Mouse (Mus musculus) bone marrow macrophage, adult 2 months (primary cell): ENCODE measurements around the gene Mul1.

Experiments
- CTCF ChIP-seq: IDR thresholded peaks from 2 replicates; pipeline ENCODE4 v1.5.1; 2012; ENCODE audit warnings: low read depth, mild to moderate bottlenecking, low read length, moderate library complexity
- POLR2A ChIP-seq: IDR thresholded peaks from 2 replicates; pipeline ENCODE4 v1.6.1; 2012; ENCODE audit warnings: mild to moderate bottlenecking, low read depth, low read length, borderline replicate concordance

DNA sequence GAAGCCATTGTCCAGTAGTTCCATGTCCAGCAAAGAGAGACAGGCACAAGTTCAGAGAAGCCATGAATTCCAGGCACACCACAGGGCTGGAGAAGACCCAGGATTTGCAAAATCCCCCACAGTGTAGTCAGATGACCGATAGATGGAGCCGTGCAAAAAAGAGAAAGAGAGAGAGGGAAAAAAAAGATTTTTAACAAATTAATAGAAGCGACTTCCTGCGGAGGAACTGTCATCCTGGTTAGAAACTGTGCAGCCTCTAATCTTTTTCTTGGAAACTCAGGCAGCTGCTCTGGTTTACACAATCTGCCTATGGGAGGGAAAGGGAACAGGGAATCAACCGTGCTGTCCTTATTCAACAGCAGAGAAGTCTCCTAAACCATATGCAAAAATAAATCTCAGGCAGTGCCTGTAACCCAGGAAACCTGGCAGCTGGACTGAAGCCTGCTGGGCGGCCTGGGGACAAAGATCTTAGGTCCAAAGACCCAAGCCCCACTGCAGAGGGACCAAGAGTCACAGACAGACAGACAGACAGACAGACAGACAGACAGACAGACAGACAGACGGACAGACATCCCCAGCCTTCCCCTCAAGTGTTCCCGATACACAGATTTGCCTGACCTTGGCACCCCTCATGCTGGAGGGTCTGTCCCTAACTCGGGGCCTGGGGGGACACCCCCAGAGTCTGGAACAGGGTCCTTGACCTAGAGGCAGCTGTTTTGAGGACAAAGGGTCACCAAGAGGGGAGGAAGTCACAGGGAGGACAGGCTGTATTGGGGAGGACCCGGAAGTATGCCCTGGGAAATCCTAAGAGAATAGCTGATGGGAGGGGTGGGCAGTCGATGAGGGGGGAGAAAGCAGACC is 28.7 kb downstream of the Mul1 start:
- TF ChIP-seq CTCF (no peak), POLR2A (no peak)
